Mouse (Mus musculus) midbrain, embryonic 14.5 days (tissue): ENCODE results near the gene Krt90. TPM values are rescaled to one million over a fixed set of nuclear protein-coding genes. Genes with fewer than 3 reads are reported as not detected.
A peak's percentile ranks its signal among the peaks of the same experiment; 100 is the strongest.
"Not testable (repeated sequence)": the region's sequence is repeated elsewhere in the genome, so short reads cannot be mapped to it uniquely, and the experiment has no call there.

ENCODE experiments used
- ATAC-seq: fragments of 200-750 bp; cut with Nextera tagmentation; 2 replicates; pipeline ENCODE4 v1.8.0; 2017; ENCODE audit warnings: moderate number of reproducible peaks, moderate library complexity; ENCODE audit not compliant: low FRiP score, low TSS enrichment
- DNase-seq: peaks from one replicate; pipeline ENCODE4 v3.0.0-alpha.2; 2015
- H3K27ac ChIP-seq: fragments of 300-500 bp; sonication (generic); replicated peaks from 2 replicates; pipeline ENCODE4 v1.5.1; 2014; ENCODE audit warnings: mild to moderate bottlenecking, low read depth, low read length, moderate library complexity
- H3K27me3 ChIP-seq: fragments of 300-500 bp; sonication (generic); 2 replicates; pipeline ENCODE4 v1.6.1; 2014; ENCODE audit warnings: low read length, control low read depth, mixed read lengths; ENCODE audit not compliant: control insufficient read depth, insufficient read depth
- H3K36me3 ChIP-seq: fragments of 300-500 bp; sonication (generic); 2 replicates; pipeline ENCODE4 v1.6.1; 2014; ENCODE audit warnings: low read length, control low read depth; ENCODE audit not compliant: control insufficient read depth, insufficient read depth
- H3K4me1 ChIP-seq: fragments of 300-500 bp; sonication (generic); 2 replicates; pipeline ENCODE4 v1.6.1; 2014; ENCODE audit warnings: mild to moderate bottlenecking, antibody characterized with exemption, low read length, control low read depth; ENCODE audit not compliant: control insufficient read depth, insufficient read depth
- H3K4me2 ChIP-seq: fragments of 300-500 bp; sonication (generic); 2 replicates; pipeline ENCODE4 v1.6.1; 2014; ENCODE audit warnings: mild to moderate bottlenecking, low read length, moderate library complexity
- H3K4me3 ChIP-seq: fragments of 300-500 bp; sonication (generic); replicated peaks from 2 replicates; pipeline ENCODE4 v1.5.1; 2014; ENCODE audit warnings: low read depth, low read length
- H3K9ac ChIP-seq: fragments of 300-500 bp; sonication (generic); replicated peaks from 2 replicates; pipeline ENCODE4 v1.6.1; 2014; ENCODE audit warnings: mild to moderate bottlenecking, low read length, moderate library complexity
- H3K9me3 ChIP-seq: fragments of 300-500 bp; sonication (generic); 2 replicates; pipeline ENCODE4 v1.6.1; 2016; ENCODE audit warnings: low read length, control low read depth, mixed read lengths; ENCODE audit not compliant: control insufficient read depth
- WGBS: fragments of 180-500 bp; shearing (Covaris S2); extraction: QIAGEN DNeasy Blood & Tissue Kit; methylation state at CpG from one replicate; pipeline ENCODE4 v1.1.7; 2014; 5-methylcytosine and 5-hydroxymethylcytosine counted together
- polyA plus RNA-seq: library from polyadenylated mRNA; unstranded; fragments of >200 nt; fragmentation: Nextera tagmentation; extraction: Ambion mirVana; gene quantifications from 2 replicates; pipeline ENCODE4 v1.2.1, GENCODE M21; 2014

Krt90 gene
- polyA plus RNA-seq, 1 experiment from 2014 or later = 0.08 TPM

DNA sequence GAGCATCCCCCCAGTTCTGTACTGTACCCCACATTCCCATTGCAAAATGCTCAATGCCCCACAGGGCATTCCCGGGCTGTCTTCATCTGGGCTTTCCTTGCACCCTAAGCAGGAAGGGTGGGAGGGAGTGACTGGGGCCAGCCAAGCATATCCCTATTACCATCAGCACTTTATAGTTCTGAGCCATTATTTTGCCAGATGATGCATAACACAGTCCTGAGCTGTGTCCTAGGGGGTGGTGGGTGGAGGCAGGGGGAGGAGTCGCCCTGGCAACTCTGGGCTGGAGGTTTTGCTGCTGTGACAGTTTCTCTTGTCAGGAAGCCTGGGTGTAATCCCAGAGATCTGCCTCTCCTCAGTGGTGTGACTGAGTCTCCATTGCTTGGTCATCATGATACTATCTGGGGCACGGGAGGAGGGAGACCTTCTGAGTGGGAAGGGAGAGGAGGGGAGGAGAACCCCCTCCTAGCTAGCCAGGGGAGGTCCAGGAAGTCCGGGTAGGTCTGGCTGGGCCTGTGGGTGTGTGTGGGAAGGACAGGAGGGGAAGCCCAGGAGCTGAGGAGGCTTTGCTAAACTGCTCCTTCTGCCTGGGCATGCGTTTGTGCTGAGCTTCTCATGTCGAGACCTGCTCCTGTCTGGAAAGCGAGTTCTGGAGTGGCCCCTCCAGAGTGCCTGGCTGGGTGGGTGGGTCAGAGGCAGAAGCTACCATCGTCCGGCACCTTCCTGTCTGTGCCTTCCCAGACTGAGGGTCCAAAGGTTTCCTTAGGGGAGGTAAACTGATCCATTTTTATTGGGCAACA, 26.5 kb downstream of the Krt90 start:
- Histone ChIP-seq H3K9ac (no peak overlapping the region), H3K36me3 (no peaks in the 10 kb centered on the region), H3K4me3 (no peak overlapping the region), H3K4me1 (no peaks in the 10 kb centered on the region), H3K4me2 (no peak overlapping the region), H3K27ac (no peak overlapping the region), H3K27me3 (no peaks in the 10 kb centered on the region), H3K9me3 (no peaks in the 10 kb centered on the region)
- WGBS = 67% methylated on average over 9 of the region's 9 CpGs
- ATAC-seq (no peak), DNase-seq (no peak)

DNA sequence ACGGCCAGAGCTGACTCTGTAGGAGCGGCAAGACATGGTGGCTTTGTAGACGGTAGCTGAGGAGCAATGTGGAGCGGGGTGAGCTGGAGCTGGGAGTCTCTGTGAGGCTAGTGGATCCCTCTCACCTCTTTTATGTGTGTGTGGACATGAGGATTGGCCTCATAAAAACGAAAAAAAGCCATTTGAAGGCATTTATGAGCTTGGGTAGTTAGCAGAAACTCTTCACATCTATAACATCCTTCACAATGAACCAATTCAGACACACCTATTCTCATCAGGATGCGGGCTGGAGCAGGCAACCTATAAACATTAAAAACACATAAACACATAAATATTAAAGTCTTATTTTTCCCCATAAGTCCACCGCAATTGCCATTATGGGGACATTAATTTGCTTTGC, 30.0 kb downstream of the Krt90 start, which contains the start of gene Krt84:
Gene Krt84 (minus strand): TSS at position 101 of the 400 bp plus-strand sequence.
- no peak within 1 kb of the TSS for H3K27ac ChIP-seq
- 90% methylated on average over 7 of the region's 7 CpGs for WGBS

DNA sequence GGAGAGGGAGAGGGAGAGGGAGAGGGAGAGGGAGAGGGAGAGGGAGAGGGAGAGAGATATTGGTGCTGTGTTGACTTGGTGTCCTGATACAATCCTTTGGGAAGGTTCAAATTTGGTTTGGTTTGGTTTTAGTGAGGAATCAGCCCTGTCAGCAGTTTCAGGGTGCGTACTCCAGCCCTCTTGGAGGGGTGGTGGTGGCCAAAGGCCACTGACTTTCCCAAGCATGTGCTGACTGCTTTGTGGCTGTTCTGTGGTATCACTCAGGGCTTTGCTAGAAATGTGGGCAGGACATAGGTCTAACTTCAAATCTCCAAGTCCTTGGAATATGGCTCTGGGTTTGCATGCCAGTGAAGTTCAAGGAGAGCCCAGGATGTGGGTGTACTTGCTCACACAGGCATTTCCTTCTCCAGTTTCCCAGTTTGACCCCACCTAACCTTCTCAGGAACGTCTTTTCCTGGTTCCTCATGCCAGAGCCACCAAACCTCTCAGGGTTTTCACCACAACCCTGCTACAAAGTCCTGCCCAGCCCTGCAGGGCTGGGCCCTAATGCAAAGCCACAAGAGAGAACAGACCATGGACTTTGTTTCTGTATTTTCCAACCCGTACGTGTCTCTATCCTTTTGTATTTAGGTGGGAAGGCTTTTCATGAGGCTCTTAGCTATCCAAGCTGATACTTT, 40.1 kb downstream of the Krt90 start:
- 81% methylated on average over 4 of the region's 4 CpGs for WGBS

More for the DNA sequence above, 30.0 kb downstream of the Krt90 start, which contains the start of gene Krt84:
- H3K4me3 ChIP-seq = no peak within 1 kb of the TSS
- no peaks in the 10 kb centered on the region for H3K4me1 ChIP-seq
- H3K9me3 ChIP-seq = no peaks in the 10 kb centered on the region
- H3K36me3 ChIP-seq = no peaks in the 10 kb centered on the region
- no peaks in the 10 kb centered on the region for H3K27me3 ChIP-seq
- ATAC-seq (no peak), DNase-seq (no peak)
- no peak within 1 kb of the TSS for H3K4me2 ChIP-seq
- no peak within 1 kb of the TSS for H3K9ac ChIP-seq

DNA sequence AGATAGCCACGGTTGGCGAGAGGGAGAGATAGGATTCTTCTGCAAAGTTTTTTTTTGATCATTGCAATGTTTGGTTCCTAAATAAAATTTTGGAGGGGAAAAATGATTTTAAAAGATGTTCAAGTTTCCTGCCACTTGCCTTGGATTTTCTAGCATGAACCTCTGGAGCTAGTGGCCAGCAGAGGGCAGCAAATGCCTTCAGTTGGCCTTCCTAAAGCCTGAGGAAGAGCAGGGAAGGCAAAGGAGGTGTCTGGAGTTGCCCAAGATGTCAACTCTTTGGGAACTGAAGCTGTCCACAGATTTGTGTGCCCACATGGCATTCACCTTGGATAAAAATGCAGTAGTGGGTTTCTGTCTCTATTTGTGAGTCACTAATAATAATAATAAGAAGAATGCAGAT, 43.0 kb downstream of the Krt90 start:
- no peak overlapping the region for H3K4me2 ChIP-seq

More for the DNA sequence above, 40.1 kb downstream of the Krt90 start:
- Histone ChIP-seq H3K27me3 (no peaks in the 10 kb centered on the region), H3K4me1 (no peaks in the 10 kb centered on the region), H3K27ac (no peak overlapping the region), H3K36me3 (no peaks in the 10 kb centered on the region), H3K4me2 (no peak overlapping the region), H3K9ac (no peak overlapping the region), H3K9me3 (no peaks in the 10 kb centered on the region), H3K4me3 (no peak overlapping the region)
- ATAC-seq (no peak), DNase-seq (no peak)

DNA sequence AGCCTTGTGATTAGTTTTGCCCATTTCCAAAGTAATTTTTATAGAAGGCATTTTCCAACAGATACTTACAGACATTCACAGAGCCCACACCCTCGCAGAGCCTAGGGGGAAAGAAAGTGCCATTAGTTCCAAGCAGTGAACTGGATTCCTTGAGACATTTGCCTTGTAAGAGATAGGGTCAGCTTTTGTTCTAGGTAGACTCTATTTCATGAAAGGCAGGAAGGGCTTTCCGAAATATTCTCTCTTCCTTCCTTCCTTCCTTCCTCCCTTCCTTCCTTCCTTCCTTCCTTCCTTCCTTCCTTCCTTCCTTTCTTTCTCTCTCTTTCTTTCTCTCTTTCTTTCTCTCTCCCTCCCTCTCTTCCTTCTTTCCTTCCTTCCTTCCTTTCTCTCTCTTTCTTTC, 45.6 kb downstream of the Krt90 start, which contains the start of gene Gm49425:
Gene Gm49425 (minus strand): TSS at position 101 of the 400 bp plus-strand sequence.
- H3K4me2 ChIP-seq, H3K9ac ChIP-seq, H3K9me3 ChIP-seq, ATAC-seq, H3K4me1 ChIP-seq, H3K36me3 ChIP-seq, H3K27me3 ChIP-seq, H3K4me3 ChIP-seq, DNase-seq, H3K27ac ChIP-seq: not testable (repeated sequence)
- WGBS = 85% methylated on average over 2 of the region's 2 CpGs

More for the DNA sequence above, 43.0 kb downstream of the Krt90 start:
- no peaks in the 10 kb centered on the region for H3K9me3 ChIP-seq
- peak; percentile 94 for DNase-seq
- no peak overlapping the region for H3K4me3 ChIP-seq
- no peak overlapping the region for H3K9ac ChIP-seq
- no peak for ATAC-seq
- no peaks in the 10 kb centered on the region for H3K27me3 ChIP-seq
- WGBS = 19% methylated on average over 2 of the region's 2 CpGs
- H3K27ac ChIP-seq = no peak overlapping the region
- H3K36me3 ChIP-seq = no peaks in the 10 kb centered on the region
- no peaks in the 10 kb centered on the region for H3K4me1 ChIP-seq

DNA sequence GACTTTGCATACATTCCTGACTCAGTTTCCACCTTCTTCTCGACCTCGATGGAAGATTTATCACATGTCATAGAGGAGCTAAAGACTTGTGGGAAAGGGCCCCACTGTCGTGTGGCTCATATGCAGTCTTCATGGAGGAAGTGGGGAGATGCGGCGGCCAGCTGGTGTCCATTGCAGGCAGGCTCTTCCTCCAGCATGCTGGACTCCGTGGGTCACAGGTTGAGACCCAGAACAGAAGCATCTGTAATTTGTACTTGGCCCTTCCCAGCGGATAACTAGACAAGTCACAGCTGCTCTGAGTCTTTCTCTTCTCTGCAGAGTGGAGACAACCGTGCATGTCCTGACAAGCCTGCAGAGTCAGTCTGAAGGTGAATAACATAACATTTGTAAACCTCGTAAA, 54.5 kb downstream of the Krt90 start:
- DNase-seq = no peak
- Histone ChIP-seq H3K4me1 (no peaks in the 10 kb centered on the region), H3K27me3 (no peaks in the 10 kb centered on the region), H3K27ac (no peak overlapping the region), H3K4me3 (no peak overlapping the region), H3K9me3 (no peaks in the 10 kb centered on the region), H3K9ac (no peak overlapping the region), H3K4me2 (no peak overlapping the region), H3K36me3 (no peaks in the 10 kb centered on the region)
- 85% methylated on average over 9 of the region's 9 CpGs for WGBS
- no peak for ATAC-seq

DNA sequence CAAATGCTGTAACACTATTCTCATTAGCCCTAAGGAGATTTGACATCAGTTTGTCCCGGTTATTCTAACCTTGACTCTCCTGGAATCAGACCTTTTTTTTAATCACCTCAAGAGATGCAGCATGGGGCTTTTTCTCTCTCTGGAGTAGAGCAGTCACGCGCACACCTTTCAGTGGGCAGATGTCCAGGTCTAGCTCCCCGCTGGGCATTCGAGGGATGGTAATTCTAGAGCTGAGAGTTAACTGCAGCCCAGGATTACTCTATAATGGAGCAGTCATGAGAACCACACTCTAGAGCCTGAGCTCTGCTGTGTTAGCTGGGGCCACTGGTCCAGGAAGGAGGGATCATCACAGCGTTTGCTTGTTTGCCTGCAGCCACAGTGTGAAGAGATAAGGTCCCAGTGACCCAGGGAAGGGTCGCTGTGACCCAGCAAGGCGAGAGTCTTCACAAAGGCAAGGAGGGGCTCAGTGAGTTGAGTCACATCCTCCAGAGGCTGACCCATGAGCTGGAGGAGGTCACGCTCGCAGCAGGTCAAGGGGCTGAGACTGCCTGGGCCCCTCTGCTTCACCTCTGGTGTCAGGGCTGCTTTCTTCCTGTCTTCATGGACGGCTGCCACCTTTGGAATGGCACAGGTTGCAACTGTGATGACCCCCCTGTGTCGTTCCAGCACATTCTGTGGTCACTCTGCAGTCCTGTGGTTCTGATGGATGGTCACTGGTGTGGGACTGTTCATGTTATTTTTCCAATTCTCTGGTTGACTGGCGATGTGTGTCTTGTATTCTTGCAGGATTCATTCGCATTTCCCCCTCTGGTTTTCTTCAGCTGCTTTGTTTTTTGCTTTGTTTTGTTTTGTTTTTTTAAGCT, 55.6 kb downstream of the Krt90 start:
- H3K36me3 ChIP-seq = no peaks in the 10 kb centered on the region
- 50% methylated on average over 14 of the region's 14 CpGs for WGBS
- no peak overlapping the region for H3K9ac ChIP-seq
- no peaks in the 10 kb centered on the region for H3K4me1 ChIP-seq
- DNase-seq (no peak), ATAC-seq (no peak)
- no peaks in the 10 kb centered on the region for H3K9me3 ChIP-seq
- no peak overlapping the region for H3K27ac ChIP-seq
- H3K4me3 ChIP-seq = no peak overlapping the region
- no peaks in the 10 kb centered on the region for H3K27me3 ChIP-seq
- H3K4me2 ChIP-seq = no peak overlapping the region
